Mouse (Mus musculus): ENCODE results near the gene Fgf13.

The Fgf13 gene

DNA sequence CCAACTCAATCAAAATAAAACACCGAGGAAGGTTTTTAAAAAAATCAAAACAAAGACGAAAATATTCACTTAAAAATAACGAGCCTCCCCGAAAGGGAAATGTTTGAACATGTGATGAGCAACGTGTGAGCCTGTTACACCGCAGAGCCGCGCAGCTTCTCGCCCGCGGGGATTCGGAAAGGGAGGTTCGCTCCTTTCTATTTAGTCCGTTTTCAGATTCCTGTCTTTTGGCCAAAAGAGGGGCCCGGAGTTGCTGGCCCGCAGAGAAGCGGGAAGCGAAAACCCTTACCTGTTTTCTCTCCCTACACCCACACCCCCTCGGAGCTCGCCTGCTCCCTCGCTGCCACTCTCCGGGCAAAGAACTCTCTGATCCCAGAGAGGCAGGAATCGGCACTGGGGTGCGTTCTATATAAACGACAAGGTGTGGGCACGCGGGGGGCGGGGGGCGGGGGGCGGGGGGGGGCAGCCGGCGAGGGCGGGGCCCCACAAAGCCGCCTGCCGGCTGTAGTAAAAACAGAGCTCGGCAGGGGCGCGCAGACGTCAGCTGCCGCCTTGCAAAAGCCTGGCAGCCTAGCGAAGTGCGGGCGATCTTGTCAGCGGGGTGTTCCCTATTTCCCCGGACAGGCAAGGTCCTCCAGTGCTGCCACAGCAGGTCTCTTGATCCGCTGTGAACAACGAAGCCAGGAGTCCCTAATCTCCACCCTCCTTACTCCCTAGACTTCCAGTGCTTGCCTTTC lies at the start of gene Fgf13:
Gene Fgf13 (minus strand): TSS at position 377 of the 737 bp plus-strand sequence.
- peak; percentile 37 for DNase-seq

DNA sequence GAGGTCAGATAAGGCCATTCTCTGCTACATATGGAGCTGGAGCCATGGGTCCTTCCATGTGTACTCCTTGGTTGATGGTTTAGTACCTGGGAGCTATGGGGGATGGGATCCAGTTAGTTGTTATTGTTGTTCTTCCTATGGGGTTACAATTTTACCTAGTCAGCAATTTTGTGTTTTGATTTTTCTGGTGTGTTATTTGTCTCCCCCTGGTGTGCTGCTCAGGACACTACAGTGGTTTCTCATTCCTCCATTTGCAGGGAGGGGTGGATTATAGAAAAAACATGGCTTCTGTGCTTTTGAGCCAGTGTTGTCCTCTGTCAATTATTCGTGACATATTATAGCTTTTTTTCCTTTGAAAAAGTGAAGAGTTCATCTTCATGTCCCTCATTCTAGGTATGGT lies 38.7 kb upstream of the Fgf13 start:
- DNase-seq, result no peak

- no peak for DNase-seq
Observed at GRCm38 (mm10) chrX:59589050-59589449, 21.2 kb upstream of the Fgf13 start.

DNA sequence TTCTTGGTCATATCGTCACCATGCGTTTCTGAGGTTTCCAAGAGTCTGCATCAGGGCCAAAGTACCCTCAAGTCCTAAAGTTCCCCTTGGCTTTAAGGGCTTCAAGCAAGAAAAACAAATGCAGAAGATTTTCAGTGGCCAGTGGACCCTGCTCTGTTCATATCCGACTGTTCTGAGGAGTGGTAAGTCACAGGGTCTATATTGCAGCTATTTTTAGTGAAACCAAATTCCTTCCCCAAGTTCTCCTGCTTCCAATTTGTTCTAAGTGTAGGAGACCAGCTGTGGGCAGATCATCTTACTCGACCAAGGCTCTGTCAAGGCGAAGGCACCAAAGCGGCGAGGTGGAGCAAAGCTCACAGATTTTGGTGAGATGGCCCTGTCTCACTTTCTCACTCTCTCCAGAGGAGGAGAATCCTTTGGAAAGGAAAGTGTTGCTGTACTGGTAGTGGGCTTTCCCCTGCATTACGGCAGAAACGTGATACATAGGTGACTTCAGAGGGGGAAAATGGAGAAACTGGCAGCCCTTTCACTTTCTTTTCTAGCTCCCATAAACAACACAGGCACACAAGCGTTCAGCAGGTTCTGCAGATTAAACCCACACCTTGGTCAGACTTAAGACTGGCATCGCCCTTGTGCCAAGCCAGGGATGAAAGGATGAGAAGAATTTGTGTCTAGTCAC lies 17.8 kb upstream of the Fgf13 start:
- no peak for DNase-seq

DNA sequence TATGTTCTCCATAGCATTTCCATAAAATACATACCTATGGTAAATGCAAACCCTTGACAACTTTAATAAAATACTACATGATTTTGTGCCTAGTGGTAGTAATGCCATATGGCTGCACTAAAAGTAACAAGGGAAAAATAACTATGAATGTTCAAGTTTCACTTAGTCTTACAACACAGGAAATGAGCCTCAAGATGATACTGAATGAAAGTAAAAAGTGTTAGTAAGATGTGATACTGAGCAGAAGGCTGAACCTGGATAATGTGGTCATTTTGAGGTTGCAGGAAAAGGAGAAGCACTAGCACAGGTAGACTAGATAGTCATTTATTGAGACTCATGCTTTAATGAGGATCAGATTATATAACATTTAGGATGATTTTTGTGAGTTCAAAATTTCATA lies 16.2 kb upstream of the Fgf13 start:
- no peak for DNase-seq

GRCm38 (mm10) chrX:59566826-59567694 lies 811 bp downstream of the Fgf13 start:
- DNase-seq, result peak; percentile 44

DNA sequence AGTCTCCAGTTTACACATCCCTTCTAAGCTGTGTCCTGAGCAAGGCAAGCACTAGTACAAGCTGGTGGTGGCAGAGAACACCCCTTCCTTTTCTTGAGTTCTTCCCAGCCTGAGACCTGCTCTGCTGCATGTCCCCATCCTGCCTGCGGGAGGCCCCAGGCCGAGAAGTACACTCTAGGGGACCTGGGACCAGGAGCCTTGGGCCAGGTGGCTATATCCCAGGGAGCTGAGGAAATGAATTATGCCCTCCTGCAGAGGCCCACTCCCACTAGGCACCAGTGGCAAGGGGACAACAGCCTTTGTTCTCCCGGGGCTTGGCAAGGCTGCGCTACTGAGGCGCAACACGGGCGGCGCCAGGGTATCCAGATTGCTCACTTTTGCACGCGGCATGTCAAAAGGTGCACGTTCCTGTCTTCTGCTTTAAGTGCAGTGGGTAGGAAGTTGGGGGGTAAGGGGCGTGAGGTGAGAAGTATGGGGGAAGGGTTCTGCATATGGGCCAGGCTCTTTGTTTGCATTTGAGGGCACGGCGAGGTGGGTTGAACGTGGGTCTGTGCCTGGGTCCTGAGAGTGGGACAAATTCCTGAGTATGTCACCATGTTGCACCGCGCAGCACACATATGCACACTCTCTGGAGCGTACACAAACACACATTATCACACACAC lies 1.7 kb downstream of the Fgf13 start:
- DNase-seq, result peak; percentile 25

DNA sequence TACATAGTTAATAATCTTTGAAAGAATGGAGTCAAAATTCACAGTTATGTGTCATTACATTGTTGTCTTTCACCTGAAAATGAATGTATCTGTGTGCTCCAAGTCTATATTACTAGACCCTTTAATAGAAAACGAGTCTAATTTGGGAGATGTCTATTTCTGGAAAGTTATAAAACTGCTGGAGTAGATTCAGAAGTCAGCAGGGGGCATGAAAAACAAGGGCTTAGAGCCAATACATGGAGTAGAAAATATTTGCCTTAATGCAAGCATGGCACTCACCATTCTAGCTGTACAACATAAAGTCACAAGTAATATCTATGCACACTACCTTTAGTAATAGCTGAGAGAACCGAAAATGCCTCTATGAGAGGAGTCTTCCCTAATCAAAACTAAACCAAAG lies 19.9 kb downstream of the Fgf13 start:
- DNase-seq, result no peak

- DNase-seq, result no peak
Observed at GRCm38 (mm10) chrX:59508273-59508672, 59.6 kb downstream of the Fgf13 start.

DNA sequence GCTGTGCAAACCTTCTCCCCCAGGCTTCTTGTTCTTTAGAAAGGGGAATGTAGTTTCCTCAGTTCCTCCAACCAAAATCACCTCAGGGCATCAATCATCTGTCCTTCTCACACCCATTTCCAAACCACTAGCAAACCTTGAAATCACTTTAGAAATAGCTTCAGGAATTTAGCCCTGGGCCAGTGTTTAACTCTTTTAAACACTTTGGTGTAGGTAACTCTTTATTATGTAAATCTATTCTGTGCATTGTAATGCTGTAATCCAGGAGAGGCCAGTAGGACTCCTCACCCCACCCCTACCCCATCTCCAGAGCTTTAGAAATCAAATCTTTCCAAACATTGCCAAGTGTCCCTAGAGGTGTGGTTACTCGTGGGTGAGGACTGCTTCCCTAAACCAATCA lies 74.5 kb downstream of the Fgf13 start:
- no peak for DNase-seq

GRCm38 (mm10) chrX:59485426-59485825 lies 82.4 kb downstream of the Fgf13 start:
- no peak for DNase-seq

DNA sequence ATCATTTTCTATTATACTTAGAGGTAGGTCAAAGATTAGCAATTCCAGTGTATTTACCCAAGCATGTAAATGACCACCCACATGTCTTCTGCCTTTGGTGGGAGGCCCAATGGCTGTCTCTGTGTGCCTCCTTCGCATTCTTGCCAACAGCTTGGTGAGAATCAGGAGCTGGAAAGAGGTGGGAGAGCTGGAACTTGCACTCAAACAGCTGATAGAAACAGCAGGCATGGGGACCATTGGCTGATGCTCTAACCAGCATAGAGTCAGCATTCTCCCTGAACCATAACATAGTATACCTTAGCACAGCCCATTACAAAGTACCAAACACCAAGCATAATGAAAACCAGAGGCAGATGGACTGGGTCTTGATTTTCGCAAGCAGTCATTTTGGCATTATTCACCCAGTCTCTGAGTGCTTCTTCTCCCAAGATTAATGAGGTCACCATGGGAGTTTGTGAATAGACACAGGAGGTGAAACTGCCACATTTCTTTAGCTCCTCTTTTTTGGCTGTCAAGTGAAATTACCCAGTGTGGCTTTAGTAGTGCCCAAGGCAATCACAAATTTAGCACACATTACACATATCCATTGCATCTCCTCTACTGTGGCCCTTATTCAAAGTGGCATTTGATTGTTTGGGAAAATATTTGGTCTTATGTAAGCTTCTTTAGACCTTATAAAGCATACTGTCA lies 165.1 kb downstream of the Fgf13 start:
- no peak for DNase-seq

- no peak for DNase-seq
Observed at GRCm38 (mm10) chrX:59290916-59291411, 276.9 kb downstream of the Fgf13 start.

DNA sequence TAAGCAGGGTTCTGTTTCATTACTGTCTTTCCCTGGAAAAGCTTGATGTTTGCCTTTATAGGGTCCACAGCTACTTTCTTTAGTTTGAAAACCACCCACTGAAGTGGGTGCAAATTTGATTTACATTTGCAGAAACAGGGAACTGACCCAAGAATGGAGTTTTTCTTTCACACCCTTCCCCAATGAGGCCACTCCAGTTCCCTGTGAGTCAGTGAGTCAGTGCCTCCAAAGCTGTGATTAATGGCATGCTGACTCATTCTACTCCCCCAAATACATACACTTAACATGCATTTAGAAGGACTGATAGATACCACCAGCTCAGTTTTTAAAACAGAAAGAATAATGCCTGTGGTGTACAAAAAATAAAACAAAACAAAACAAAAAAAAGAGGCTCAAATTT lies 316.3 kb downstream of the Fgf13 start:
- no peak for DNase-seq

- no peak for DNase-seq
Observed at GRCm38 (mm10) chrX:59243752-59244151, 324.1 kb downstream of the Fgf13 start.

DNA sequence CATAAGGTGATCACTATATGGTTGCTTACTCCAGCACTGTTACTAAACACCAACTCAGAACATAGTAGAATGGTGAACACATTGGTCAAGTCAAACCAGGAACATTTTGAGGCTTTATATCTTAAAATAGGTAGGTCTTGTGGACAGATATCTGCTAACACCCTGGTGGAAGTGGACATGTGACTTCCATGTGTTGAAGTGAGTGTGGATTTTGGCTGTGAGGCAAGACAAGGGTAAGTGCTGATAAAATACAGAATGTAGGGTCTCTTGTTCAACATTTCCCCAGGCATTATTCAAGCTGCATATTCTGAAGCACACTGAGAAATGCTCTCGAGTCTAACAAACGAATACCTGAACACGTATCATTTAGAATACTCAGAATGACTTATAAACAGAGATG lies 324.7 kb downstream of the Fgf13 start:
- no peak for DNase-seq

DNA sequence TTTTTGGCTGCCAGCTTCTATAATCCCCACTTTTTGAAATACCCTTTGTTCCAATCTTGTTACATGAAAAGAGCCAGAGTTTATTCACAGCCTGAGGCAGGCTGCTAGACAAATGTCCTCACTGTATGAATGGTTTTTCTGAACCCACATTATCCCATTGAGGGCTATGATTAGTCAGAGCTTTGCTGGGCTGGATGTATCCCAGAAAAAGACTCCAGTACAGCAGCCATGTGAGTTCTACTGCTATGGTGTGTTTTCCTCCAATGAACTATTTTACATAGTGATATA lies 326.5 kb downstream of the Fgf13 start:
- DNase-seq, result no peak

DNA sequence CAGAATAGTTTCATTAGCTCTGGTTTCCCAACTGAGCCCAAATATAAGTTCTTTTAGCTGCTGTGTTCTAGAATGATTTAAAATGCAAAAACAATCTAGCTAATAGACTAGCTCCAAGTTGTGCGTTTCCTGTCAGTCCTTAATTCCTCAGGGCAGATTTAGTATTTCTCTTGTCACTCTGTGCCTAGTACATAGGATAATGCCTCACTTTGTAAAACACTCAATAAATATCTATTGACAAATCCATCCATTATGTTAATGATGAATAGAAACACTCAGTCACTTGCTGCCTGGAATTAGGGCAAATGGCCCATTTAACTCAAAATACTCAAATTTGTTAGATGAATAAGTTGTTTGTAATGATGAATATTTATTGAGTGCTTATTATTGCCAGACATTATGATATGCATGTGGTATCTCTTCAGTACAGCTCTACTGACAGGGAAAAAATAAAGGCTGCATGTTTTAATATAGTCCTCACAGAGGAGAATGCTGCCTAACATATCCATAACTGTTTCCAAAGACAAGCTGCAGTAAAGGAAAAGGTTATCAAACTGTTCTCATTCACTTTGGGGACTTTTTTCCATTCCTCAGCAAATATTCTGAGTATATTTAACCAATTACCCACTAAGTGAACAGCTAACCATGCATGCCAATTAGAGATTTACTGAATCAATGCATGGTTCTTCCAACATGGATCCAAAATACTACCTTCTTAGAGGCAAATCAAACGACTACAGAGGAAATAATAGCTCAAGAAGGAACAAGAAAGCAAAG lies 327.0 kb downstream of the Fgf13 start:
- DNase-seq, result no peak

DNA sequence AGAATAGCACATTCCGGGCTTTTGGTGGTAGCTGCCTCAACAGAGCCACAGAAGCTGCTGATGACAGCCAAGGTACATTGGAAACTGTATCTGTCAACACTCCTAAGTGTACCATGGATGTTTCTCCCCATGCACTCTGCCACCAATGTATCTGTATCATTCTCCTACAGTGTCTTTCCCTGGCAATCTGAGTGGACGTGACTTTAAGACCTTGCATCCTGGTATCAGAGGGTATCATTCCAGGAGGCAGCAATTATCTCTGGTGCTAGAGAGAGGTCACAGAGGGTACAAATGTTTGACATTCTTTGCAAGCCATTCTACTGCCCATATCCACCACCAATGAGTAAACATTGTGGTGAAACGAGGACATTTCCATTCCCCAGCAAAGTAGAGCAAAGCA lies 347.2 kb downstream of the Fgf13 start:
- DNase-seq, result no peak

DNA sequence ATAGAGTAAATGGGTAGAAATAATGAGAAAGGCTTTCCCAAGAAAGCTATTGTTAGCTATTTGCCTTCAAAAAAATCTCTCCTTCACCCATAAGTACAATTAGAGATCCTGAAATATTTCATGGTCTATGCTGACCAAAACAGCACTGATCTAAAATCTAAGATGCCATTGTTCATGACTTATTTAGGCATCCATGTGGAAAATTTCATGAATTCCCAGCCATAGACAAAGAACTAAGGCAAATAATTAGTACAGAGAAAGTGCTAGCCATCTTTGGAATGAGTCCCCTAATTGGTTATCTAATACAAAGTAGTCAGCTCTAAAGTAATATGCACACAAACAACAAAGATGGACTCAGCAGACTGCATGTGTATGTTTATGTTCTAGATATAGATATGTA lies 366.7 kb downstream of the Fgf13 start:
- no peak for DNase-seq

GRCm38 (mm10) chrX:59194149-59194548 lies 373.7 kb downstream of the Fgf13 start:
- DNase-seq, result no peak

DNA sequence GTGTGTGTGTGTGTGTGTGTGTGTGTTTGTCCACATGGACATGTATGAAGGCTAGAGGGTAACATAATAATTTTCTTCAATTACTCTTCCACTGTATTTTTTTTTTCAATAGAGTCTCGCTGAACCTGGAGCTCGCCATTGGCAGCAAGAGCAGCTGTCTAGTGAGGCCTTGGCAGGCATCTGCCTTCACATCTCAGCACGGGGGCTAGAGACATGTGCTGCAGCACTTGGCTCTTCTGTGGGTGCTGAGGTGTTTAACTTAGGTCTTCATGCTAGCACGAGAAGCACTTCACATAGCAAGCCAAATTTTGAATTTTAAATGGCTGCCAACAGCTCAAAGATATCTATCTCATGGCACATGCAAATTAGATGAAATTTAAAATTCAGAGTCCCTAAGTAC lies 380.9 kb downstream of the Fgf13 start:
- DNase-seq, result no peak

Data from right cerebral cortex, postnatal 4 days (tissue).